Mouse (Mus musculus) layer of hippocampus, adult 9-11 months (tissue): ENCODE measurements at regions not wholly inside any gene's neighbourhood (a gene's known extent, or its start where the extent isn't known, plus 50 kb on each side); places are given as distances from the start of the nearest gene placed in this dataset.
"Not testable (repeated sequence)": the region's sequence is repeated elsewhere in the genome, so short reads cannot be mapped to it uniquely, and the experiment has no call there.

Experiments used
- DNase-seq: peaks from one replicate; pipeline ENCODE4 v3.0.0; 2022

DNA sequence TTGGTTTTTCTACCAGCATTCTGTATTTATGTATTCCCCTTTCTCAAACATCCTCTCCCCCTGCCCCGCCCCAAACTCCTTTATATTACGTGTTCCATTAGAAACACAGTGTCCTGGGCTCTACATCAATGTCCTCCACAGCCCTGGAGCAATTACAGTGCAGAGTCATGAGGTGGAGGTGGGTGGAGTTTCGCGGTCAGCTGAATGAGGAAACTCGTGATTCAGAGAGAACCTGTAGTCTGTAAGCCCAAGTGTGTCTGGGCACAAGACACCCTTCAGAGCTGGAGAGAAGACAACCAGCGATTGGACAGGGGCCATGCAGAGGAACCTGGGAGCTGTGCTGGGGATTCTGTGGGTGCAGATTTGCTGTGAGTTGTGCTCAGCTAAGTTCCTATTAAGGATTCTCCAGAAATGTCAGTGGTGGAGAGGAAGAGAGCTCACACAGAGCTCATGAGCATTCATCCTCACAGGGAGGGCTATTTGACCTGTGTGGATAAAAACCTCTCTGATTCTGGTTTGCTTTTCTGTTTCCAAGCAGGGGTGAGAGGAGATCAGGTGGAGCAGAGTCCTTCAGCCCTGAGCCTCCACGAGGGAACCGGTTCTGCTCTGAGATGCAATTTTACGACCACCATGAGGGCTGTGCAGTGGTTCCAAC lies 570.4 kb downstream of the Dad1 start:
- DNase-seq = not testable (repeated sequence)

DNA sequence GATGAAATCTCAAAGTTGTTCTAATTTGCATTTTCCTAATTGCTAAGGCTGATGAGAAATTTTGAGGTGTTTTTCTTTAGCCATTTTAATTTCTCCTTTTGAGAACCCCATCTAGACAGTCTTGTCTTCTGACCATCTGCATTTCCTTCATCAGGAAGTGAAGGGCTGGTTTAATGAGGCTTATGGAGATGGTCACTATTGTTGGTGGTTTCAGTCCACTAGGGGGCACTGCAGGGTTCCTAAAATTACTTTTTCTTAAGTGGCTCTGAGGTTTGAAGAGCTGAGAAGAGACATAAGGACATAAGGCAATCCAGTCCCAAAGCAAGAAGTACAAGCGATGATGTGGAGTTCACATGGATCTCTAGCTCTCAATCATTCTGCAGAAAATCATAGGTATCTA lies 571.2 kb downstream of the Dad1 start:
- DNase-seq = not testable (repeated sequence)

DNA sequence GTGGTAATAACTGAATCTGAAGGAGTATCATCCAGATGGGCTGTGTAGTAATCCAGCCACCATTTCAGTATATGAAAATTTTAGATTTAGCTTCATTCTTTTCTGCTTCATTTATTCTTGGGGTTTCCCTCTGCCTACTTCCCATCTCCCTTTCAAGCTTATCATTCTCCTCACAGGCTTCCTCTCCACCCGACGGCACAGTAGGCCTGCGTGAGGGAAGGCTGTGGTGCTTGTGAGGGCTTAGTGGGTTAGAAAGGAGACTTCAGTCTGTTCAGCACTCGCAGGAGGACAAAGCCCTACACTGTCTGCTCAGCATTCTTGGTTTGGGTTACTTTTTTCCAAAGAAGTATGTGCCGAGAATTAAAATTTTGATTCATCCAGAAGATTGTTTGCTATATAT lies 572.6 kb downstream of the Dad1 start:
- DNase-seq = not testable (repeated sequence)

DNA sequence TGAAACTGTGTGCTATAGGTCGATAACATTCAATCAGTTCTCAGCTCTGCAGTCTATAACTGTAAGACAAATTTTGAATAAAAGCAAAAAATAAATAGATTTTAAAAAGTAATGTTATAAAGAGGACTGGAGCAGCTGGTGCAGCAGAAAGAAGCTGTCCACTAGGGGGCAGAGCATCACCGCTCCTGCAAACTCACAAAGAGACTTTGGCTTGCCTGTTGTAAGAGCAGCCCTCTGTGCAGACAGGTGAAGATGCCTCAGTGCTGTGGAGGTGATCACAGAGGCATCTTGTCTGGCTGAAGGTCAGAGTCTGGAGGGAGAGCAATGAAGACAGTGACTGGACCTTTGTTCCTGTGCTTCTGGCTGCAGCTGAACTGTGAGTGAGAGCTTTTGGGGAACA lies 588.2 kb downstream of the Dad1 start:
- DNase-seq = not testable (repeated sequence)

DNA sequence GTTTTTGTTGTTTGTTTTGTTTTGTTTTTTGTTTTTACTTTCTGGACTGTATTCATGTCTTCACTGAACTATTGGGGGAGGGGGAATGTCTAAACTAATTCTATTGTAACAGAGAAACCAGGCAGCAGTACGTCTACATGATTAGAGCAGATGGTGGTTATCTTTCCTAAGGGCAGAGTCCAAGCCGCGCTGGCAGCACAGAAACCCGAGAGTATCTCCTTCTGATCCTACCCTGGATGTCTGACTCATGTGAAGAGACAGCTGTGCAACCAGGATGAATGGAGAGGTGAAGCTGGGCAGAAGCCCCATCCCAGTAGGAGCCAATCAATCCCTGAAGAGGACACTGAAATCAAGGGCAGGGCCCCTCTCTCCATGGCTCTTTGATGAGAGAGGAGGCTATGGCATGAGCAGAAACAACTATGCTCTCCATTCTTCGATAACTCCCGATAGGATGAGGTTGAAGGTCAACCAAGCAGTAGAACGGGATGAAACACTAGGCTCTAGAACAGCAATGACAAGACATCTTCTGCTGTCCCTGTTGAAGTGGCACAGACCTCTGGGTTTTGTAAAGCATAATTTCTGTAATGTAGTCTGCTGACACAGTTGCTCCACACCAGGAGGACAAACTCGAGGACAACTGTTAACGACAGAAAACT lies 591.1 kb downstream of the Dad1 start:
- DNase-seq = not testable (repeated sequence)

DNA sequence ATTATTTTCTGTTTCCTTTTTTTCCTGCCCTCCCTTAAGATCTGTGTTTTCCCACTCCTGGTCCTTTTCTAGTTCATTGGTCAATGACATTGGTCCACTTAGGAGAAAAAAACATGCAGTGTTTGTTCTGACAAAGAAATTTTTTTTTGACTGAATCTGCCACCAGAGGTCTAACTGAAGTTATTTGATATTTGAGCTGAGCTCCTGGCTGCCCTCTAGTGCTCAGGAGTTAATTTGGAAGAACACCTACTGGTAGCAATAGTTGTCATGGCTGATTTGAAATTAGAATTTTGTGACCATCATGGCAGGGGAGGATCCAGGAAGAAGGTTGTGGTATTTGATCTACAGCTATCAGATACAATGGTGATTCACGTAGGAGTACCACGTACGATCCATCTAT lies 599.2 kb downstream of the Dad1 start:
- DNase-seq = not testable (repeated sequence)

DNA sequence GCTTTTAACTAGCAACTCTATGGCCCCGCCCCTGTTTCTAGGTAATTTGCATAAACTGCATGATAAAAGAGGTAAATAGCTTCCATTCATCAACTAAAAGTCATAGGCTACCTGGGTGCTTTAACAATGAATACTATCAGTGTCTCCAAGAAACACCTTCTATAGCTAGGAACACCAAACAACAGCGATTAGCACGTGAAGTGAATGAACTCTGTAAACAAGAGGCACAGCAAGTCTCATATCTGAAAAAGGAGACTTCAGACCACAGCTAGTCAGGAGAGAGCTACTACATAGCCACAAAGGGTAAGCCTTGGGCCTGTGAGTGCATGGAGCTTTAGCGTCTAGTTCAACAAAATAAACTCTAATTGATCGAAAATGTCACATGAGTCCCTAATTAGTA lies 602.8 kb downstream of the Dad1 start:
- DNase-seq = not testable (repeated sequence)

DNA sequence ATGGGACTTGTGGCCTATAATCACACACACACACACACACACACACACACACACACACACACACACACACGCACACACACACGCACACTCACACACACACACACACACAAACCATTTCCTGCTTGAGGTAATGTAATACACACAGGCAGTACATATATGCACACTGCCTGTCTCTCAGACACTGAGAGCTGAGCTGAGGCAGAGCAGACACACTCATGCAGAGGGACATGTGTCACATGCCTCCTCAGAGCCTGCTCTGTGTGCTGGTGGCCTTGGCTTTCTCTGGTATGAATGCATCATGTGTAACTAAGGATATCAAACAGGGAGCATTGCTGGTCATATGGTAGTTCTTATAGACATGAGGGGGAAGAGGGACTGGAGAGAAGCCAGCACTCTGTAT lies 604.7 kb downstream of the Dad1 start:
- not testable (repeated sequence) for DNase-seq

DNA sequence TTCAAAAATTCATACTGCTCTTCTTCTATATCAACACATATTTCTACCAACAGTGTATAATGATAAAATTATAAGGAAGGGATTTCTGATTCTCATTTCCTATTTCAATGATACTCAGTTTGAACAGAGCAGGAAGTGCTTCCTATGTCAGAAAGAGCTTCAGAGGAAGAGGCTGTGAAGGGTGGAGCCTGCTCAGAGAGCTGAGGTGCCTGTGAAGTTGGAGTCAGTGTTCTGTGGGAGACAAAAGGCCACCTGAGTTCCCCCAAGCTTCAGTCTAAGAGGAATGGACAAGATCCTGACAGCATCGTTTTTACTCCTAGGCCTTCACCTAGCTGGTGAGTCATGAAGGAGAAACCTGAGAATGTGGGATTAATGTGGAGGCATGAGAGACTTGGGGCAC lies 613.5 kb downstream of the Dad1 start:
- not testable (repeated sequence) for DNase-seq

DNA sequence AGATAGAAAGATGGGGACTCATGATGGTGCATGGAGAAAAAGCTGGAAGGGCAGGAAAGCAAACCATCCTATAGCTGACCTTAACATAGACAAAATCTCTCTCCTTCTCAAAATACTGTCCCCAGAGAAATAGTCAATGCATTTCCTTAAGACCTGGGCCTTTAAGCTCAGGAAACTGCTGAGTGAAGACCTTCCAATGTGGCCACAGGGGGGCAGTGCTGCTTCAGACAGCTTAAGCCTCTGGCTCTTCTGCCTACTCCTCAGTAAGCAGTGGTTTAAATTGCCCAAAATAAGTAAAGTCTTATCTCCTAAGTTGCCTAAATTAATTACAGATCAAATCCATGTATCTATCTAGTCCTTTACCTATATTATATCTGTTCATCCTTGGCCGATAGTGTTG lies 616.2 kb downstream of the Dad1 start:
- DNase-seq = not testable (repeated sequence)

DNA sequence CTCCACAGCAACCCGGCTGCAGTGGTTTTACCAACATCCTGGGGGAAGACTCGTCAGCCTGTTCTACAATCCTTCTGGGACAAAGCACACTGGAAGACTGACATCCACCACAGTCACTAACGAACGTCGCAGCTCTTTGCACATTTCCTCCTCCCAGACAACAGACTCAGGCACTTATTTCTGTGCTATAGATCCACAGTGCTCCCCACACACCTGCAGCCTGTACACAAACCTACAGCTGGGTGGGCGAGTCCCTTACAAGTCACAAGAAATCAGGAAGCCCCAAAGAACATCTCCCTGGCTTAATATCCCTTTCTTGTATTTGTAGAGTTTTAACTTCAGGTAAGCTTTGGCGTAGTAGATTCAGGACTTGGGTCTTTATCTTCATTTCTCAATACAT lies 618.7 kb downstream of the Dad1 start:
- not testable (repeated sequence) for DNase-seq

DNA sequence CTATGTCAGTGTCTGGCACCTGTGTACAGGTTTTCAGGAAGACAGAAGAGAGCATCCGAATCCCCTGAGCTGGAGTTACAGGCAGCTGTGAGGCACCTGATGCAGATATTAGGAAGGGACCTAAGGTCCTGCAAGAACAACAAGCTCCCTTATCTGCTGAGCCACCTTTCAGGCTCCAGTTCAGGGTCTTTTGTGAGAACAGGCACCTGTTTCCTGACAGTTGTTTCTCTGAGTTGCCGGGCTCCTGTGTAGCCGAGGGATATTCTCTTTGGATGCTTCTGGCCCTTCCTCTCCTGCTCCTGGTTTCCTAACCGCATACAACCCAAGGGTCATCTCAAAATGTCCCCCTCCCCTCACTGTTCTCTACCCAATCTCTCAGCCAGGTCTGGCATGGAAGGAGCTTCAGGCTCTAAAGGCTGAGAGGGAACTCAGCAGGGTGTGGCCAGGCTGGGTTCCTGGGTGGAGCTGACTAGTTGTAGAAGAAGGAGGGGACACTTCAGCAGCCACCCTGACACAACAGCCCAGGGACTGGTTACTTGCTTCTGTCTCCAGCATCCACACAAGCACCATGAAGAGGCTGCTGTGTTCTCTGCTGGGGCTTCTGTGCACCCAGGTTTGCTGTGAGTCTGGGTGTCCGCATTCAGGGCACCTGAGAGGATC lies 619.5 kb downstream of the Dad1 start:
- DNase-seq = not testable (repeated sequence)

DNA sequence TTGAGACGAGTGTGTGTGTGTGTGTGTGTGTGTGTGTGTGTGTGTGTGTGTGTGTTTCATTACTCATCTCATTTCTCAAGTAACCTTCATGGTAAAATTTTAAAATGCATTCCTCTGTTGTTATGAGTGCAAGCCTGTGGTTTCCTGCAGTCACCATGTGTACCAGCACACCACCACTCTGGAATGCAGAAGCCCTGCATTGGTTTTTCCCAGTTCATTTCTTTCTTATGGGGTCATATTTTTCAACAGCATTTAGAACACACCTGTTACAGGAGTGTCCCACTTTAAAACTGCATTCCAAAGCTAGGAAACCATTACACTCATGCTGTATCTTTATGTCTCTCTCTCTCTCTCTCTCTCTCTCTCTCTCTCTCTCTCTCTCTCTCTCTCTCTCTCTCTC lies 620.2 kb downstream of the Dad1 start:
- DNase-seq = not testable (repeated sequence)

DNA sequence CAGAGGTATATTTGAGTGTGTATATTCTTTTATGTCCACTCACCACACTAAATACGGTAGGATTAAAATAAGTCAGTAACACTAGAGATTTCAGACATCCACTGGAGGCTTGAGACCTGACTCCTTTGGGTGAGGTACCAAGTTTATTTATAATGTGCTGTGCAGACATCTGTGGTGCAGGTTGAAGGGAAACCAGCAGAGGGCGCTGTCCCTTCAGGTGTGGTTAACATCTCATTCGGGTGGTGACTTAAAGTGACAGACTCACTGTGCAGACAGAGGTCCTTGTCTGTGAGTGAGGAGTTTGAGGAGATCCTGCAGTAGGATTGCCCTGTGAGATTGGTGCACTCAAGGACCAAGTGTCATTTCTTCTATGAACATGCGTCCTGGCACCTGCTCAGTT lies 632.5 kb downstream of the Dad1 start:
- not testable (repeated sequence) for DNase-seq

DNA sequence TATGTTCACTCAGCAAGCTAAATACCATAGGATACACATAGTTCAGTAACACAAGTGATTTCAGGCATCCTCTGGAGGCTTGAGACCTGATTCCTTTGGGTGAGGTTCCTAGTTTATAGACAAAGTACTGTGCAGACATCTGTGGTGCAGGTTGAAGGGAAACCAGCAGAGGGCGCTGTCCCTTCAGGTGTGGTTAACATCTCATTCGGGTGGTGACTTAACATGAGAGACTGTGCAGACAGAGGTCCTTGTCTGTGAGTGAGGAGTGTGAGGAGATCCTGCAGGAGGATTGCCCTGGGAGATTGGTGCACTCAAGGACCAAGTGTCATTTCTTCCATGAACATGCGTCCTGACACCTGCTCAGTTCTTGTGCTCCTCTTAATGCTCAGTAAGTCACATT lies 637.8 kb downstream of the Dad1 start:
- not testable (repeated sequence) for DNase-seq

DNA sequence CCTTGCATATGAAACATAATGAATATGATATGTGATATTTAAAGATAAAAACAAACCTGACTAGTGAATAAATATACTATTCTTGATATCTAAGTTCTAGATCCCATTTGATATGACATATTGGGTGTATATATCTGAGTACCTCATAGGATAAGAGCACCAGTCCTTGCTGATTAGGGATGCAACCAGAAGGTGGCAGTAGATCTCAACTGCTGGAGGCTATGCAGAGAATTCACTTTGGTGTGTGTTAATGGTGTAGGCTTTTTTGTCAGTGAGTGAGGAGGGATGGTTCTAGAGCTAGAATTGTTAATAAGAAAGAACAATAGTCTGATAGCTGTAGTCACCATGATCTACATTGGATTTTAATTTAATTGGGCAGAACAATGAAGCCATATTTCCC lies 639.6 kb downstream of the Dad1 start:
- no peak for DNase-seq

DNA sequence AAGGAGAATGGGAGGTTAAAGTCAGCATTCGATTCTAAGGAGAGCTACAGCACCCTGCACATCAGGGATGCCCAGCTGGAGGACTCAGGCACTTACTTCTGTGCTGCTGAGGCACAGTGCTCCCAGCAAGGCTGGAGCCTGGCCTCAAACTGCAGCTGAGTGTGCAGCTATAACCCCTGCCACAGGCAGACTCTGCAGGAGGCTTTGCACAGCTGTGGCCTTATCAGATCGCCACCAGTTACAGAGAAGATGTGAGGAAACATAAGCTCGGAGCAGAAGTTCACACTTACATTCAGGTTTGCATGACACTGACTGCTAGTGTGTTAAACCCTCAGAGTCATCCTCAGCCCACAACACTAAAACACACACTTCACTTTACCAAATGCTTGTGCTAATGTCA lies 654.6 kb downstream of the Dad1 start:
- not testable (repeated sequence) for DNase-seq

DNA sequence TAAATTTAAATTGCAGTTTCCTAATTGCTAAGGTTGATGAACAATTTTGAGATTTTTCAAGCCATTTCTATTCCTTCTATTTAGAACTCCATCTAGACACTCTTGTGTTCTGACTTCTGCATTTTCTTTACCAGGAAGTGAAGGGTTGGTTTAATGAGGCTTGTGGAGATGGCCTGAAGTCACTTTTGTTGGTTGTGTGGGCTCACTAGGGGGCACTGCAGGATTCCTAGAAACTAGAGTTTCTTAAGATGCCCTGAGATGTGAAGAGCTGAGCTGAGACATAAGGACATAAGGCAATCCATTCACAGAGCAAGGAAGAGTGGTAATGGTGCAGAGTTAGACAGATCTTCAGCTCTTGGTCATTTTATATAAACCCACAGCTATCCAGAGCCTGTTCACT lies 656.6 kb downstream of the Dad1 start:
- DNase-seq = not testable (repeated sequence)

DNA sequence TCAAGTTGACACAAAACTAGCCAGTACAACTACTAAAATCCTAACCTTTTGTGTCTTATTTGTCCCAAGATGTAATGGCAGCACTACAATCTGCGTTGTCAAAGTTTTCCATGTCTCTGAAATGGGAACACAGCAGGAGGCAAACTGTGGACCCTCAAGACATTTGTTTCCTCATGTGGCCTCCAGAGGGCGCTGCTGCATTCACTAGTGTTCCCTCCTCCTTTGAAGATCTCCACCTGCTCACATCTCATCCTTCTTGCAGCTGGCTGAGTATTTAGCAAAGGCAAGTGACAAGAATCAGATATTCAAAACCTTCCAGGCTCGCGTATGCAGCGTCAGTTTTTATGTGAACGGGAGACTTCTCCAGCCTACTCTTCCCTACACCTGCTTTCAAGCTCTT lies 663.3 kb downstream of the Dad1 start:
- not testable (repeated sequence) for DNase-seq

DNA sequence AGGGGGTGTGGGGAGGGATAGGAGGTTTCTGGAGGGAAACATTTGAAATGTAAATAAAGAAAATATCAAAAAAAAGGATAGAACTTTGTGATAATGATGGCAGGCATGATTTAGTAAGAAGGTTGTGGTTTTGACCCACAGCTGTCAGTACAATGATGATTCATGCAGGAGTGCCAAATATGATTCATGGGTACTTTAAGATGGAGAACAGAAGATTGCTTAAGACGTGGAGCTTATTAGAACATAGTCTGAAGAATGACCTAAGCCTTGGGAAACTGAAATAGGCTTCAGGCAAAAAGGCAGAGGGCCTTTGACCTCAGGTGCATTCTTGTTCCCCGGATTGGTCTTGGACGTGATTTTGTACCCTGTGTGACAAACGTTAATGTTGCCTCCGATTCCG lies 671.4 kb downstream of the Dad1 start:
- not testable (repeated sequence) for DNase-seq

DNA sequence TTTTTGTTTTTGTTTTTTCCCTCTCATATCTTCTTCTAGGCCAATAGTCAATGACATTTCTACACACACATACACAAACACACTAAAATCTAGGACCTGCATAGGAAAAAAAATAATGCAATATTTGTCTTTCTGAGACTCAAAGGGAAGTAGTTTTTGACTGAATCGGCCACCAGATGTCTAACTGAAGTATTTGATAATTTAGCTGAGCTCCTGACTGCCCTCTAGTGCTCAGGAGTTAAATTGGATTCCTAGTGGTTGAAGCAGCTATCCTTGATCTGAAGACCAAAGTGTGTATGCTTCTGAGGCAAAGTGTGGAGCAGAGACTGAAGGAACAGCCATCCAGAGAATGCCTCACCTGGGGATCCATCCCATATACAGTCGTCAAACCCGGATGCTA lies 672.2 kb downstream of the Dad1 start:
- DNase-seq = not testable (repeated sequence)

DNA sequence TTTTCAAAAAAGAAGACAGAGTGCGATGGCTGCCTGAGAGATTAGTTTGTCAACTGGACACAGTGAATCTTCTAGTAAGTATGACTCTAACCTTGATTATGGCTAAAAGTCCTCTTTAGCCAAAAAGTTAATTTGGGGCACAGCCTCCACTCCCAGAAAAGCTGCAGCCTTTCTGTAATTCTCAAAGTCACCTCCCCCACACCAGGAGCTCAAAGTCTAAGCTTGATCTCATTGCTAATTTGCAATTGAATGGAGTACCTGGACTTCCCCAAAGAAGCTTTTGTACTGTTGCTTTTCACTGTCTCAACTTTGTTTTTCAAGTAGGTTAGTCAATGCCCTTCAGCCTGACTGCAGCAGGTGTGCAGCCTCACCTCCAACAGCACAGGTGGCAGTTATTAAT lies 677.0 kb downstream of the Dad1 start:
- DNase-seq = not testable (repeated sequence)

DNA sequence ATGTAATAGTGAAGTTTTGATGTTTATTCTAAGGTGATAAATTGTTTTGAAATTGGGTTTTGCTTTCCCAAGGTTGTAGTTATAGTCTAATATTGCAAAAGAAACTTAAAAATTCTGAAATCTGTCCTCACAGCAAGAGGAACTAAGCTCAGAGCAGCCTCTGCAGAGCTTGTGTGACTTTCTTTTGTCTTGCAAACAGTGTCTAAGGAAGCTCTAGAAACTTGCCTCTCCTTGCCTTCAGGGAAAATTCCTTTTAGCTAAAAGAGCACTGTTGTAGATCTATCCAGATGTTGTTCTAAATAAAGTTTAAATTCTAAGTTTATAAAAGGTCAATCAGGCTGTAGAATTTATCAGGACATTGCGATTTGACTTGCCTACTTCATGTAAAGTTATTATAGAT lies 681.2 kb downstream of the Dad1 start:
- DNase-seq = not testable (repeated sequence)

DNA sequence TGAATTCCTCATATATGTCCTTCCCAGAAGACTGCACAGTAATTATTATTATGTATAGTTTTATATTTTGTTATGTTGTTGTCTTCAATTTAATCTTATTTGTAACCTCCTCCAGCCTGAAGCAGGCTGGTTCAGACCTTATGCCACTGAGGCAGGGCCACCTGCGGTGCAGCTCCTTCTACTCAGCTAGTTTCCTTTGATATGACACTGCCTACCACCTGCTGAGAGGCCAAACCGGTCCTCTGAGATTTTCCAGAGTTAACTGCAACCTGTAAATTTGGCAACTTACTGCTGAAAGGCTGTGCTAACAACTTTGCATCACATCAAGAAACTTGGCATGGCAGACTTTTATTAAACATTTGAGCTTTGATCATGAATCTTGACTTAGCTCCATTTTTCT lies 691.3 kb downstream of the Dad1 start:
- DNase-seq = no peak
